Mouse (Mus musculus) CH12.LX (cell line): ENCODE results near the gene Rin3.

ENCODE experiments used
- BHLHE40 ChIP-seq: IDR thresholded peaks from 2 replicates; pipeline ENCODE4 v1.6.1; 2011; ENCODE audit warnings: mild to moderate bottlenecking, low read depth, low read length, improper control_type of control experiment
- MAX ChIP-seq: IDR thresholded peaks from 2 replicates; pipeline ENCODE4 v1.6.1; 2011; ENCODE audit warnings: low read length, improper control_type of control experiment

- TF ChIP-seq MAX (no peak), BHLHE40 (no peak)
These were observed 76.5 kb downstream of the Rin3 start for GRCm38 (mm10) chr12:102359390-102359789.
